Mouse (Mus musculus) midbrain, embryonic 10.5 days (tissue): Measurements from ENCODE around the gene Utrn. TPM values are rescaled to one million over a fixed set of nuclear protein-coding genes. Genes with fewer than 3 reads are reported as not detected.

Experiments used
- DNase-seq: peaks from one replicate; pipeline ENCODE4 v3.0.0-alpha.2; 2017; ENCODE audit warnings: low spot score
- H3K27ac ChIP-seq: fragments of 300-500 bp; sonication (generic); replicated peaks from 2 replicates; pipeline ENCODE4 v1.5.1; 2016; ENCODE audit warnings: mild to moderate bottlenecking
- H3K27me3 ChIP-seq: fragments of 300-500 bp; sonication (generic); 2 replicates; pipeline ENCODE4 v1.6.1; 2016; ENCODE audit warnings: low read depth, mild to moderate bottlenecking; ENCODE audit not compliant: poor library complexity, severe bottlenecking
- H3K36me3 ChIP-seq: fragments of 300-500 bp; sonication (generic); 2 replicates; pipeline ENCODE4 v1.6.1; 2016; ENCODE audit warnings: mild to moderate bottlenecking, moderate library complexity
- H3K4me1 ChIP-seq: fragments of 300-500 bp; sonication (generic); 2 replicates; pipeline ENCODE4 v1.6.1; 2016
- H3K4me3 ChIP-seq: fragments of 300-500 bp; sonication (generic); 2 replicates; pipeline ENCODE4 v1.5.1; 2016; ENCODE audit warnings: mild to moderate bottlenecking, moderate library complexity
- H3K9me3 ChIP-seq: fragments of 300-500 bp; sonication (generic); replicated peaks from 2 replicates; pipeline ENCODE4 v1.6.1; 2016; ENCODE audit warnings: mild to moderate bottlenecking
- WGBS: fragments of 180-500 bp; shearing (Covaris S2); methylation state at CpG from one replicate; pipeline ENCODE4 v1.1.7; 2016; 5-methylcytosine and 5-hydroxymethylcytosine counted together
- polyA plus RNA-seq: library from polyadenylated mRNA; unstranded; fragments of >200 nt; fragmentation: Nextera tagmentation; extraction: Ambion mirVana; gene quantifications from 2 replicates; pipeline ENCODE4 v1.2.1, GENCODE M21; 2016

The Utrn gene
- polyA plus RNA-seq, 1 experiment from 2014 or later = 38.8 TPM

GRCm38 (mm10) chr10:12488117-12488516 lies 381.0 kb downstream of the Utrn start:
- DNase-seq = no peak
- Histone ChIP-seq H3K36me3 (no peaks in the 10 kb centered on the region), H3K27me3 (no peaks in the 10 kb centered on the region), H3K9me3 (no peaks in the 10 kb centered on the region), H3K4me3 (no peak overlapping the region), H3K27ac (no peak overlapping the region), H3K4me1 (peaks cover 28% of the 10 kb centered on the region)
- 89% methylated on average over 5 of the region's 5 CpGs for WGBS

DNA sequence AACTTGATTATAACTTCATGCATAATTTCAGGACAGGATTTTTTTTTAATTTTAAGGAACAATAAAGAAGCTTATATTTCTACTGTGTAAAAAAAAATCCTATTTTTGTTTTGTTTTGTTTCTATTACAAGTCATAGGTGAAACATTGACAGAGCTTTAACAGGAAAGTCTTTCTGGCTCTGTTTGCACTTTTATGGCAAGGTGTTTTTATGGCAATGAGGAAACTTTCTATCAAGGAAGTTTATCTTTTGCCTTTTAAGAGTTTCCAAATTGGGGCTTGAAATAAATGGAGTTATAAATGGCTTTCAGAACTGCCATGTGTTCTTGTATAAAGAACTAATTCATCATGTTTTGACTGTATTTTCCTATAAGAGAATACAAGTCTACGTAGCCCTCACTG lies 385.7 kb downstream of the Utrn start:
- H3K27ac ChIP-seq = no peak overlapping the region
- H3K4me1 ChIP-seq = no peaks in the 10 kb centered on the region; the same call in 1 of the 2 replicates
- no peaks in the 10 kb centered on the region for H3K9me3 ChIP-seq
- H3K36me3 ChIP-seq = no peaks in the 10 kb centered on the region
- no peak for DNase-seq
- no peaks in the 10 kb centered on the region for H3K27me3 ChIP-seq
- H3K4me3 ChIP-seq = no peak overlapping the region
- WGBS = 87% methylated on average over 1 of the region's 1 CpGs

DNA sequence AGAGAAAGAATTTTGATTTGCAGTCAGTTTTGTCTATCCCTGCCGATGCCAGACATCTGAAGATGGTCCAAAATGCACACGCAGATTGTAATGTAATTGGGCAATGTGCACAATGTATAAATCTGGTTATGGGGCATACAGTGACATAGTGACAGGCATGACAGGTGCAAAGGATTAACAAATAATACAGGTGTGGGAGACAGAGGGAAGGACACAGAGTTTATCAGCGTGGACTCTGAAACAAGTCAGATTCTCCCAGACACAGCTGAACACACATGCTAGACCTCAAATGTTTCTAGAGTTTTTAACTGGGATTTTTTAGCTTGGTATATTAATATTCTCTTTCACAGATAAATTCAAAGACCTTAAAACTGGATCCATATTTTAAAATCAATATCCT lies 386.2 kb downstream of the Utrn start:
- no peaks in the 10 kb centered on the region for H3K27me3 ChIP-seq
- no peaks in the 10 kb centered on the region for H3K9me3 ChIP-seq
- WGBS = 91% methylated on average over 3 of the region's 3 CpGs
- H3K27ac ChIP-seq = no peak overlapping the region
- H3K36me3 ChIP-seq = no peaks in the 10 kb centered on the region
- no peak overlapping the region for H3K4me3 ChIP-seq
- DNase-seq = no peak
- no peaks in the 10 kb centered on the region for H3K4me1 ChIP-seq

GRCm38 (mm10) chr10:12474850-12475621 lies 394.1 kb downstream of the Utrn start:
- no peak for DNase-seq
- Histone ChIP-seq H3K9me3 (no peaks in the 10 kb centered on the region), H3K4me3 (no peak overlapping the region), H3K36me3 (no peaks in the 10 kb centered on the region), H3K27ac (no peak overlapping the region), H3K27me3 (no peaks in the 10 kb centered on the region), H3K4me1 (no peaks in the 10 kb centered on the region)
- 83% methylated on average over 14 of the region's 14 CpGs for WGBS

DNA sequence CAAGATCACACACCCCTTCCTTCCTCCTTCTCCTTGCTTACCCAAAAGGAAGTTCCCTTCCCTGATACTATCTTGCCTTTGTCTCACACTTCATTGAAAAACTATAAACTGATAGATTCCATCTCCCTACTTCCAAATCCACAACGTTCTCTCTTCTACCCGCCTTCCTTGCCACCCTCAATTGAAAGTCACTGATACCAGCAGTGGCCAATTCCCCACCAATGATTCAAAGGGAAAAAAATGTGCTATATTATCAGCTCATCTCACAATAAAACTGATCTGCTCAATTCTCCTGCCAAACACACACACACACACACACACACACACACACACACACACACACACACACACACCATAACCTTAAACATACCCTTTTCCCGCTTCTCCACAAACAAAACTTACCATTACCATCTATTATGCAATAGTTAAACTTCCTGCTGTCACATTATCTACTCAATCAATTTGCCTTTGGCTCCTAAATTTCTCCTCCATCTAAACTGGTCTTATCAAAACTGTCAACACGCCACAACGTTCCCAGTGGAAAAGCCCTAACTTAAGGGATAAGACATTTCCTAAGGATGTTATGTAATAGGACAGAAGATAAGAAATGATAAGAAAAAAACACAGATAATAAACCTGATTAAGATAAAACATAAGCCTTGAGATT lies 399.6 kb downstream of the Utrn start:
- 83% methylated on average over 5 of the region's 5 CpGs for WGBS
- no peak for DNase-seq
- no peak overlapping the region for H3K27ac ChIP-seq

DNA sequence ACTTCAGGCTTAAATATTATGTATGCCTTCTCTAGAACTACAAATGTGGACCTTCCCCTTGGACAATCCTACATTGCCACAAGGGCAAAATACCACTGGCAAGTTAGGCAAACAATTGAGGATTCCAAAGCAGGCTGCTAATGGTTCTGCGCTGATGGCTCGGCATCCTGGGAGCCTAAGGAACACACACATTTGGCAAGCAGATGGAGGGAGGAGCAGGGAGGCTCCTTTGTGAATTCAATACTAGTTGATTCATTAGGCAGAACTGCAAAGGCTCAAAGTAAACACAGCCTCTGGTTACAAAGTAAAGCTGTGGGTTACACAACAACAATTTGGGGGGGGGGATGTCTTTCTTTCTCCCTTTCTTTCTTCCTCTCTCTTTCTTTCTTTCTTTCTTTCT lies 401.6 kb downstream of the Utrn start:
- no peak for DNase-seq
- H3K36me3 ChIP-seq = peaks cover 4% of the 10 kb centered on the region; the same call in 1 of the 2 replicates
- WGBS = 38% methylated on average over 2 of the region's 2 CpGs
- H3K4me1 ChIP-seq = peaks cover 4% of the 10 kb centered on the region
- H3K9me3 ChIP-seq = no peaks in the 10 kb centered on the region
- no peak overlapping the region for H3K4me3 ChIP-seq
- H3K27me3 ChIP-seq = no peaks in the 10 kb centered on the region
- H3K27ac ChIP-seq = no peak overlapping the region

More for the DNA sequence above, 399.6 kb downstream of the Utrn start:
- no peak overlapping the region for H3K4me3 ChIP-seq
- peaks cover 4% of the 10 kb centered on the region for H3K4me1 ChIP-seq
- no peaks in the 10 kb centered on the region for H3K9me3 ChIP-seq
- no peaks in the 10 kb centered on the region for H3K36me3 ChIP-seq
- no peaks in the 10 kb centered on the region for H3K27me3 ChIP-seq

GRCm38 (mm10) chr10:12460945-12461344 lies 408.2 kb downstream of the Utrn start:
- no peak for DNase-seq
- Histone ChIP-seq H3K27ac (no peak overlapping the region), H3K27me3 (no peaks in the 10 kb centered on the region), H3K4me1 (no peaks in the 10 kb centered on the region), H3K36me3 (peaks cover 8% of the 10 kb centered on the region; the same call in 1 of the 2 replicates), H3K9me3 (no peaks in the 10 kb centered on the region), H3K4me3 (no peak overlapping the region)

- Histone ChIP-seq H3K27ac (no peak overlapping the region), H3K4me1 (no peaks in the 10 kb centered on the region), H3K4me3 (no peak overlapping the region), H3K9me3 (no peaks in the 10 kb centered on the region), H3K27me3 (no peaks in the 10 kb centered on the region), H3K36me3 (peaks cover 2% of the 10 kb centered on the region; the same call in 1 of the 2 replicates)
- no peak for DNase-seq
- 87% methylated on average over 1 of the region's 1 CpGs for WGBS
Measured at GRCm38 (mm10) chr10:12456867-12457266, 412.3 kb downstream of the Utrn start.

GRCm38 (mm10) chr10:12452641-12453040 lies 416.5 kb downstream of the Utrn start:
- Histone ChIP-seq H3K27ac (no peak overlapping the region), H3K9me3 (no peaks in the 10 kb centered on the region), H3K27me3 (no peaks in the 10 kb centered on the region), H3K4me1 (no peaks in the 10 kb centered on the region), H3K36me3 (no peaks in the 10 kb centered on the region), H3K4me3 (no peak overlapping the region)
- no peak for DNase-seq
- 94% methylated on average over 2 of the region's 2 CpGs for WGBS

- H3K4me3 ChIP-seq = no peak overlapping the region
- H3K27ac ChIP-seq = no peak overlapping the region
- H3K4me1 ChIP-seq = no peaks in the 10 kb centered on the region
- WGBS = 92% methylated on average over 4 of the region's 4 CpGs
- peaks cover 13% of the 10 kb centered on the region for H3K36me3 ChIP-seq
- H3K27me3 ChIP-seq = no peaks in the 10 kb centered on the region
- no peaks in the 10 kb centered on the region for H3K9me3 ChIP-seq
- no peak for DNase-seq
Measured at GRCm38 (mm10) chr10:12444122-12444521, 425.0 kb downstream of the Utrn start.

DNA sequence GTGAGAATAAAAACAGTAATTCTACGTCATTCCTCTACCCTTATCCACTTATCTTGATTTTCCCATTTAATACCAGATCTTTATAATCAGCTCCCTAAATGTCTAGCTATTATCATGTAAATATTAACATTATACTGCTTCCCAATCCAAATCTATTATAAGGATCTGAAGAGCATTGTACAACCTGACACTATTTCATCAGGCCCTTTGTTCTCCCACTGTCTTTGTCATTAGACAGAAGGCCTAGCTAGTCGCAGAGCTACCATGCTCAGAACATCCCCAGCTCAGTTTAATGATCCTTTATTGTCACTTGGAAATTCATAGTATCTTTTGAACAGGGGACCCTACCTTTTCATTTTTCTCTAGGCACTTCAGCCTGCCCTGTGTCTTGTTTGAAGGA lies 436.0 kb downstream of the Utrn start:
- H3K4me1 ChIP-seq = no peaks in the 10 kb centered on the region
- 87% methylated on average over 2 of the region's 2 CpGs for WGBS
- DNase-seq = no peak
- no peaks in the 10 kb centered on the region for H3K36me3 ChIP-seq
- H3K27me3 ChIP-seq = no peaks in the 10 kb centered on the region
- no peak overlapping the region for H3K27ac ChIP-seq
- H3K9me3 ChIP-seq = no peaks in the 10 kb centered on the region
- no peak overlapping the region for H3K4me3 ChIP-seq

DNA sequence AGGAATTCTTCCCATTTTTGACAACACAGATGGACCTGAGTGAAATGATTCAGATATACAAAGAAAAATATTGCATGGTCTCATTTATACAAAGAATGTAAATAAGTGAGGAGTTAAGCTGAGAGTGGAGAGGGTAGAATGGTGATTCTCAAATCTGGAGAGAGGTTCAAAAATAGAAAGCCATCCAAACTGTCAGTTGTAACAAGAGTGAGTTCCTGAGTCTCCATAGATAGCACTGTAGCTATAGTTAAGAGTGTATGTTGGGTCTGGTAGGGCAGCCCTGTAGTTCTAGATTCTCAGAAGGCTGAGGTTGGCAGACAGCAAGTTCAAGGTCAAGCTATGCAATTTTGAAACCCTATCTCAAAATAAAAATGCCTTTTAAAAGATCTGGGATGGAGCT lies 438.8 kb downstream of the Utrn start:
- no peaks in the 10 kb centered on the region for H3K4me1 ChIP-seq
- no peak overlapping the region for H3K4me3 ChIP-seq
- no peak for DNase-seq
- H3K9me3 ChIP-seq = no peaks in the 10 kb centered on the region
- no peaks in the 10 kb centered on the region for H3K36me3 ChIP-seq
- H3K27ac ChIP-seq = no peak overlapping the region
- no peaks in the 10 kb centered on the region for H3K27me3 ChIP-seq

GRCm38 (mm10) chr10:12426866-12427265 lies 442.3 kb downstream of the Utrn start:
- Histone ChIP-seq H3K27me3 (no peaks in the 10 kb centered on the region), H3K27ac (no peak overlapping the region), H3K9me3 (no peaks in the 10 kb centered on the region), H3K4me1 (no peaks in the 10 kb centered on the region), H3K4me3 (no peak overlapping the region), H3K36me3 (no peaks in the 10 kb centered on the region)
- no peak for DNase-seq
- WGBS = 92% methylated on average over 8 of the region's 8 CpGs
